Mouse (Mus musculus): ENCODE measurements around the gene Cog1. TPM values are rescaled to one million over a fixed set of nuclear protein-coding genes. Genes with fewer than 3 reads are reported as not detected.

Gene Cog1
- total and polyA plus RNA-seq, 3 experiments = 29.4 to 113 (median 37.4) TPM

DNA sequence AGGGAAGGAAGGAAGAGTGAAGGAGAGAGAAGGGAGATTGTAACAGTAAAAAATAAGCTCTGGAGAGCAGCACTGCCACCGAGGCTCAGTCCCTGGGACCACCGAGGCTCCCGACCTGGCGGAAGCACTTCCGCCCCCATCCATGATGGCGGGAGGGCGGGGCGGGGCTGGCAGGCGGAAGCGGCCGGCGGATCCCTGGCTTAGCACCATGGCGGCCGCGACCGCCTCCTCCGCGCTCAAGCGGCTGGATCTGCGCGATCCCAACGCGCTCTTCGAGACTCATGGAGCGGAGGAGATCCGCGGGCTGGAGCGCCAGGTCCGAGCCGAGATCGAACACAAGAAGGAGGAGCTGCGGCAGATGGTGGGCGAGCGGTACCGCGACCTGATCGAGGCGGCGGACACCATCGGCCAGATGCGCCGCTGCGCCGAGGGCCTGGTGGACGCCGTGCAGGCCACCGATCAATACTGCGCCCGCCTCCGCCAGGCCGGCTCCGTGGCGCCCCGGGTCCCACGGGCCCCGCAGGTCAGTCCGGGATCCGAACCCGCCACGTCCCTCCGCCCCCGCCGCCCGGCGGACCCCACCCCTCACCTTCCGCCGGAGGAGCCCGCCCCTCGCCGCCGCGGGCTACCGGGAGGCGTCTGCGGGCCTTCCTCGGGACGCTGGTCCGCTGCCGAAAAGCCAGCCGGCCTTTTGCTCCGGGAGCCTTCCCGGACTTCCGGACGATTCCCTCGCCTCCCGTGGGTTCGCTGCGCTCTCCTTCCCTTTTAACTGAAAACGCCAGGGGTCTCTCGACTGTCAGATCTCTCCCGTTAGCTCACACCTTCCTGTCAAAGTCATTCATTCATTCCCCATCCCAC is 613 bp downstream of the Cog1 start, which contains the start of gene Slc39a11 (continued):
- TF ChIP-seq ZNF384 (IDR thresholded peaks at IDR 0.05; ENCODE audit: low read depth, low read length) (no peak), ZKSCAN1 (IDR thresholded peaks at IDR 0.05; ENCODE audit: low read depth, low read length) (no peak), MEF2A (IDR thresholded peaks at IDR 0.05; ENCODE audit: extremely low read depth, insufficient replicate concordance, low read depth, low read length, poor library complexity, severe bottlenecking) (no peak), TAL1 (IDR thresholded peaks at IDR 0.05; ENCODE audit: low read length) (no peak), MYB (IDR thresholded peaks at IDR 0.05; ENCODE audit: low read depth, low read length) (no peak), KAT2A (conservative IDR thresholded peaks at IDR 0.05; ENCODE audit: low read depth, low read length) (peak; percentile 48), UBTF (IDR thresholded peaks at IDR 0.05; ENCODE audit: borderline replicate concordance, insufficient read depth, low read depth, low read length) (0 out of 2 replicates have a peak, but pooled peaks have one; percentile 40), CHD1 (IDR thresholded peaks at IDR 0.05; ENCODE audit: low read depth, low read length) (no peak), MXI1 (IDR thresholded peaks at IDR 0.05; ENCODE audit: low read depth, low read length) (peak; percentile 53), BHLHE40 (IDR thresholded peaks at IDR 0.05; ENCODE audit: borderline replicate concordance, low read depth, low read length) (no peak)

DNA sequence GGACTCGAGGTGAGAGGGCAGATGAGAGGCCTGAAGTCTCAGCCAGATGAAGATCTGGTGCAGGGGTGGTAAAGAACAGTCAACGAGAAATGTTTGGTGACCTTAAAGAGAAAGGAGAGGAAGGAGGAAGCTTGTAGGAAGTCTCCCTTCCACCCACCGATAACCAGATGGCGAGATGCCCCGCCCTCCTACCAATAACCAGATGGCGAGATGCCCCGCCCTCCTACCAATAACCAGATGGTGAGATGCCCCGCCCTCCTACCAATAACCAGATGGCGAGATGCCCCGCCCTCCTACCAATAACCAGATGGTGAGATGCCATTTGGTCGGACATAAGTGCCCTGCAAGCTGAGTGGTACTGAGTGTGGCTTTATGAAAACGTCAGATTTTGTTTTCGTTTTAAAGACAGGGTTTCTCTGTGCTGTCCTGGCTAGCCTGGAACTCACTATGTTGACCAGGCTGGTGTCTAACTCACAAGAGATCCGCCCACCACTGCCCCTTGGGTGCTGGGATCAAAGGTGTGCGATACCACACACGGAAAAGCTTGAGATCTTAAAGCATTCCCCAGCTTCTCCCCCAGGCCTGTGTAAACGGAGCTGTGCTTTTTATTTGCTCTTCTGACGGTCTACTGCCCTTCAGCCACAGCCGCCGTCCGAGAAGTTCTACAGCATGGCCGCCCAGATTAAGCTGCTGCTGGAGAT is 2.4 kb downstream of the Cog1 start:
- H3K9me3 ChIP-seq (replicated peaks; ENCODE audit: insufficient read depth, low read length) = no peaks in the 10 kb centered on the region
- peaks cover 7 to 18% of the 10 kb centered on the region in 2 experiments; a peak in 3 of 4 replicates for H3K36me3 ChIP-seq (ENCODE audit: control insufficient read depth in 1 of 2, insufficient read depth in 2 of 2, low read length in 2 of 2)
- TF ChIP-seq TAL1 (IDR thresholded peaks at IDR 0.05; ENCODE audit: low read length) (0 out of 2 replicates have a peak, but pooled peaks have one; percentile 17), SIN3A (IDR thresholded peaks at IDR 0.05; ENCODE audit: low read length) (no peak), MAZ (IDR thresholded peaks at IDR 0.05; ENCODE audit: low read depth, low read length) (no peak), CHD1 (IDR thresholded peaks at IDR 0.05; ENCODE audit: low read depth, low read length) (no peak), USF1 (IDR thresholded peaks at IDR 0.05; ENCODE audit: low read depth, low read length) (no peak), RCOR1 (IDR thresholded peaks at IDR 0.05; ENCODE audit: low read depth, low read length) (no peak)
- no peaks in the 10 kb centered on the region for H3K27me3 ChIP-seq (ENCODE audit: control insufficient read depth in 1 of 2, insufficient read depth in 2 of 2, low read length in 2 of 2)
- peak; percentile 45 for DNase-seq (ENCODE audit: low read depth, low spot score)
- H3K27ac ChIP-seq (ENCODE audit: control insufficient read depth, low read depth, low read length) = peak overlapping the region; percentile 31; the same call in 1 of the 2 replicates
- H3K4me3 ChIP-seq (ENCODE audit: control insufficient read depth in 1 of 2, insufficient read depth in 1 of 2, low read depth in 2 of 2, low read length in 2 of 2) = no peak overlapping the region; a peak in 1 of 4 replicates
- no peak overlapping the region for H3K9ac ChIP-seq (ENCODE audit: control insufficient read depth, low read depth, low read length, poor library complexity, severe bottlenecking)
- H3K79me2 ChIP-seq (ENCODE audit: control insufficient read depth, insufficient read depth, low read length, poor library complexity) = peaks cover 11% of the 10 kb centered on the region
- peaks cover 7 to 24% of the 10 kb centered on the region in 2 experiments for H3K4me1 ChIP-seq (ENCODE audit: control insufficient read depth in 1 of 2, insufficient read depth in 2 of 2, low read length in 2 of 2)

Measured in MEL (cell line).